In the genomic region with DNA sequence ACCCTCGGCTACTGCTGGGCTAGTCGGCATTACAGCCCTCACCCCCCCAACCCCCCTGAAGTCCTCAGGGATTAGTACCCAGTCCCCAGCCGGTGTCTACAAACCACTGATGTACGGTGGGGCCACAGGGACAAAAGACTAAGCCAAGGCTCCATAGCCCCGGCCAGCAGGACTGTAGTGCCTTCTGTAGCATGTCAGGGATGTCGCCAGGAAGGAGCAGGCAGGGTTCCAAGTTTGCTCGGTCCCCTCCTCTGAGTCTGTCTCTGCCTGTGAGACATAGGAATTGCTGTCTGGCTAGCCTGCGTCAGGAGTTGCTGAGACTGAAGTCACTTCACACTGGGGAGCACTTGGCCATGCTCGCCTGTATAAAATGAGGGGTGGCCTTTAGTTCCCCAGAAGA, we compare ENCODE assay signal across 25 mouse cellular contexts. TPM values are rescaled to one million over a fixed set of nuclear protein-coding genes. Genes with fewer than 3 reads are reported as not detected.
DNase-seq lines count a peak whose midpoint lies in the region; ATAC-seq and TF ChIP-seq lines count a peak whose summit lies in the region.
"Had no signal": no experiment of that assay in that cellular context is flagged by ENCODE, and none has a peak within 500 bp of the region (broad histone marks: within the 10 kb centered on the region; RNA-seq: fewer than 3 reads in every experiment).

No protein-coding gene starts in this region.

- peak; percentile 71 to 72 for DNase-seq in cerebellum, postnatal 10 days
- DNase-seq in cerebellum, adult 9-10 months = no peak
- peak; percentile 18 for DNase-seq in heart, postnatal 0 days (ENCODE audit: low spot score)
- DNase-seq in heart, postnatal 10 days = no peak
- peak; percentile 47 for DNase-seq in kidney, postnatal 10 days
- DNase-seq in retina, postnatal 7 days (ENCODE audit: low read depth, low spot score) = peak; percentile 28
- DNase-seq: adrenal gland, postnatal 14 days; B cell, adult 2 months; cerebellum, adult 18-20 months; gastrocnemius, postnatal 10 days; heart, postnatal 36 days had no signal

- no peak overlapping the region for H3K9ac ChIP-seq in heart, postnatal 0 days (replicated peaks; ENCODE audit: low read depth, low read length)
- no peak overlapping the region for H3K9ac ChIP-seq in kidney, embryonic 16.5 days (replicated peaks; ENCODE audit: low read length)
- H3K9ac ChIP-seq: embryonic facial prominence, embryonic 12.5 days; forebrain, embryonic 15.5 days; heart, embryonic 15.5 days; hindbrain, embryonic 13.5 days; intestine, embryonic 15.5 days had no signal

- H3K4me2 ChIP-seq in heart, postnatal 0 days (ENCODE audit: low read depth, low read length) = no peak overlapping the region
- H3K4me2 ChIP-seq in kidney, embryonic 16.5 days (replicated peaks; ENCODE audit: low read depth, low read length) = no peak overlapping the region
- H3K4me2 ChIP-seq: embryonic facial prominence, embryonic 12.5 days; forebrain, embryonic 15.5 days; heart, embryonic 15.5 days; hindbrain, embryonic 13.5 days; intestine, embryonic 15.5 days had no signal

- no peaks in the 10 kb centered on the region for H3K4me1 ChIP-seq in heart, postnatal 0 days (ENCODE audit: control insufficient read depth, insufficient read depth)
- no peaks in the 10 kb centered on the region for H3K4me1 ChIP-seq in kidney, embryonic 16.5 days (ENCODE audit: insufficient read depth, low read length)
- H3K4me1 ChIP-seq: embryonic facial prominence, embryonic 12.5 days; forebrain, embryonic 15.5 days; hindbrain, embryonic 13.5 days; intestine, embryonic 15.5 days had no signal

- H3K27me3 ChIP-seq in heart, postnatal 0 days (ENCODE audit: control insufficient read depth, insufficient read depth, low read length) = no peaks in the 10 kb centered on the region
- H3K27me3 ChIP-seq in kidney, embryonic 16.5 days (ENCODE audit: insufficient read depth, low read length) = no peaks in the 10 kb centered on the region
- H3K27me3 ChIP-seq: embryonic facial prominence, embryonic 12.5 days; forebrain, embryonic 15.5 days; heart, embryonic 15.5 days; hindbrain, embryonic 13.5 days; intestine, embryonic 15.5 days; Patski had no signal

- H3K9me3 ChIP-seq in heart, postnatal 0 days (replicated peaks; ENCODE audit: control insufficient read depth, low read length) = no peaks in the 10 kb centered on the region
- H3K9me3 ChIP-seq in kidney, embryonic 16.5 days (ENCODE audit: low read length) = no peaks in the 10 kb centered on the region
- H3K9me3 ChIP-seq: embryonic facial prominence, embryonic 12.5 days; forebrain, embryonic 15.5 days; G1E; heart, embryonic 15.5 days; hindbrain, embryonic 13.5 days; intestine, embryonic 15.5 days had no signal

- no peak overlapping the region for H3K27ac ChIP-seq in heart, postnatal 0 days (ENCODE audit: low read depth)
- H3K27ac ChIP-seq in kidney, embryonic 16.5 days (ENCODE audit: low read length) = no peak overlapping the region
- H3K27ac ChIP-seq: embryonic facial prominence, embryonic 12.5 days; forebrain, embryonic 15.5 days; heart, embryonic 15.5 days; hindbrain, embryonic 13.5 days; intestine, embryonic 15.5 days had no signal

- TF ChIP-seq CTCF in heart, postnatal 0 days (IDR thresholded peaks at IDR 0.05; ENCODE audit: low read depth) = no peak

- no peak for ATAC-seq in heart, postnatal 0 days (ENCODE audit: insufficient read depth, low read depth)
- no peak for ATAC-seq in kidney, embryonic 16.5 days (ENCODE audit: low FRiP score, low TSS enrichment)
- ATAC-seq: activated CD4-positive, CD25-positive, alpha-beta regulatory T cell, adult 4 months; CD4-positive, CD25-positive, alpha-beta regulatory T cell, adult 4 months; forebrain, embryonic 15.5 days; intestine, embryonic 15.5 days; Patski had no signal

- intact Hi-C loops in heart, postnatal 10 days (cut with DNase I) = no loop called here

- no peak overlapping the region for H3K4me3 ChIP-seq in heart, postnatal 0 days (ENCODE audit: low read depth, low read length)
- H3K4me3 ChIP-seq in kidney, embryonic 16.5 days (ENCODE audit: low read length) = no peak overlapping the region
- H3K4me3 ChIP-seq: embryonic facial prominence, embryonic 12.5 days; forebrain, embryonic 15.5 days; heart, embryonic 15.5 days; hindbrain, embryonic 13.5 days; intestine, embryonic 15.5 days had no signal

- TF ChIP-seq EP300 in heart, postnatal 0 days (IDR thresholded peaks at IDR 0.05; ENCODE audit: low read depth) = no peak

- 60% methylated on average over 9 of the region's 9 CpGs for WGBS in heart, postnatal 0 days
- WGBS in kidney, embryonic 16.5 days = 73% methylated on average over 9 of the region's 9 CpGs

- peaks cover 66% of the 10 kb centered on the region for H3K36me3 ChIP-seq in heart, postnatal 0 days (replicated peaks; ENCODE audit: control insufficient read depth, insufficient read depth, low read length)
- H3K36me3 ChIP-seq in kidney, embryonic 16.5 days (ENCODE audit: insufficient read depth, low read length) = peaks cover 68% of the 10 kb centered on the region

RNA-seq across cellular contexts. Expression of a gene that starts 6.8 kb away (rescaled TPM):
- 0.23 TPM in 1 of 2 replicates, not detected in the other for total RNA-seq in heart, postnatal 0 days (2014; rRNA removed; ENCODE audit: low replicate concordance)
- polyA plus RNA-seq in heart, postnatal 0 days (2015; fragmentation: Nextera tagmentation; extraction: Ambion mirVana) = not detected in 2 replicates
- total RNA-seq in heart, postnatal 10 days (2021) = not detected
- polyA plus RNA-seq in kidney, embryonic 16.5 days (2015; fragmentation: Nextera tagmentation; extraction: Ambion mirVana) = 0.11 TPM in 1 of 2 replicates, not detected in the other
- total RNA-seq: adrenal gland, adult 18-20 months; adrenal gland, postnatal 14 days; gastrocnemius, postnatal 10 days; gastrocnemius, postnatal 4 days; heart, adult 8-10 months; heart, postnatal 36 days had no signal
- polyA plus RNA-seq: activated CD4-positive, CD25-positive, alpha-beta regulatory T cell, adult 4 months; CD4-positive, CD25-positive, alpha-beta regulatory T cell, adult 4 months; embryonic facial prominence, embryonic 12.5 days; forebrain, embryonic 11.5 days; forebrain, embryonic 15.5 days; G1E; heart, embryonic 15.5 days; hindbrain, embryonic 13.5 days; intestine, embryonic 15.5 days had no signal

RNA-seq across cellular contexts. Expression of a gene that starts 11.9 kb away (rescaled TPM):
- total RNA-seq in heart, postnatal 0 days (2014; rRNA removed; ENCODE audit: low replicate concordance) = 96.4 and 130 TPM in 2 replicates
- polyA plus RNA-seq in heart, postnatal 0 days (2015; fragmentation: Nextera tagmentation; extraction: Ambion mirVana) = 134 and 147 TPM in 2 replicates
- 100 to 1,000 TPM; 131 to 132 TPM for total RNA-seq in heart, postnatal 10 days (2021)
- polyA plus RNA-seq in kidney, embryonic 16.5 days (2015; fragmentation: Nextera tagmentation; extraction: Ambion mirVana) = 289 and 303 TPM in 2 replicates

RNA-seq across cellular contexts. Expression of a gene that starts 30.1 kb away (rescaled TPM):
- not detected in 2 replicates for total RNA-seq in heart, postnatal 0 days (2014; rRNA removed; ENCODE audit: low replicate concordance)
- not detected in 2 replicates for polyA plus RNA-seq in heart, postnatal 0 days (2015; fragmentation: Nextera tagmentation; extraction: Ambion mirVana)
- not detected for total RNA-seq in heart, postnatal 10 days (2021)
- not detected in 2 replicates for polyA plus RNA-seq in kidney, embryonic 16.5 days (2015; fragmentation: Nextera tagmentation; extraction: Ambion mirVana)
- total RNA-seq: adrenal gland, adult 18-20 months; G1E; gastrocnemius, postnatal 10 days; gastrocnemius, postnatal 4 days; heart, postnatal 36 days had no signal
- polyA plus RNA-seq: forebrain, embryonic 11.5 days; forebrain, embryonic 15.5 days; heart, embryonic 15.5 days had no signal

RNA-seq across cellular contexts. Expression of a gene that starts 34.9 kb away (rescaled TPM):
- 39.9 and 48.0 TPM in 2 replicates for total RNA-seq in heart, postnatal 0 days (2014; rRNA removed; ENCODE audit: low replicate concordance)
- 21.9 and 23.3 TPM in 2 replicates for polyA plus RNA-seq in heart, postnatal 0 days (2015; fragmentation: Nextera tagmentation; extraction: Ambion mirVana)
- 10 to 100 TPM; 44.9 to 52.1 TPM for total RNA-seq in heart, postnatal 10 days (2021)
- polyA plus RNA-seq in kidney, embryonic 16.5 days (2015; fragmentation: Nextera tagmentation; extraction: Ambion mirVana) = 71.4 and 73.9 TPM in 2 replicates

RNA-seq across cellular contexts. Expression of a gene that starts 46.1 kb away (rescaled TPM):
- total RNA-seq in heart, postnatal 0 days (2014; rRNA removed; ENCODE audit: low replicate concordance) = 188 and 234 TPM in 2 replicates
- 40.8 and 44.0 TPM in 2 replicates for polyA plus RNA-seq in heart, postnatal 0 days (2015; fragmentation: Nextera tagmentation; extraction: Ambion mirVana)
- total RNA-seq in heart, postnatal 10 days (2021) = 100 to 1,000 TPM; 172 to 190 TPM
- polyA plus RNA-seq in kidney, embryonic 16.5 days (2015; fragmentation: Nextera tagmentation; extraction: Ambion mirVana) = 24.4 and 25.9 TPM in 2 replicates

Comparison
In these comparisons a context has a peak if more than half of its experiments do, and no peak if none do; other contexts are left out.
1. DNase-seq: peak in cerebellum, postnatal 10 days (2 of 2), heart, postnatal 0 days (single experiment), kidney, postnatal 10 days (single experiment) and retina, postnatal 7 days (single experiment); none in cerebellum, adult 9-10 months (single experiment) and heart, postnatal 10 days (0 of 2).